ENCODE assay signal across 9 mouse cellular contexts in genomic region chr2:165922047-165922728, GRCm38 (mm10). TPM values are rescaled to one million over a fixed set of nuclear protein-coding genes. Genes with fewer than 3 reads are reported as not detected.
DNase-seq lines count a peak whose midpoint lies in the region; ATAC-seq and TF ChIP-seq lines count a peak whose summit lies in the region.
"Had no signal": no experiment of that assay in that cellular context is flagged by ENCODE, and none has a peak within 500 bp of the region (broad histone marks: within the 10 kb centered on the region; RNA-seq: fewer than 3 reads in every experiment).

No protein-coding gene starts in this region.

- H3K4me1 ChIP-seq in heart, adult 2 months (ENCODE audit: control insufficient read depth, insufficient read depth, low read length), result peaks cover 6% of the 10 kb centered on the region
- H3K4me1 ChIP-seq in lung, postnatal 0 days (ENCODE audit: insufficient read depth, low read depth, low read length), result no peaks in the 10 kb centered on the region

- DNase-seq in heart, adult 2 months, result peak in 1 of 2 experiments; percentile 58
- no peak for DNase-seq in heart, adult 18-20 months
- DNase-seq in lung, postnatal 0 days (ENCODE audit: low spot score), result peak; percentile 44
- peak; percentile 40 to 57 for DNase-seq in thymus, adult 18-20 months
- no peak for DNase-seq in right cerebral cortex, postnatal 14 days
- DNase-seq in adipocyte (ENCODE audit: low spot score), result no peak
- no peak for DNase-seq in cerebellum, adult 9-11 months

- no peaks in the 10 kb centered on the region for H3K79me2 ChIP-seq in heart, adult 2 months (replicated peaks; ENCODE audit: control insufficient read depth, insufficient read depth, low read length)

- H3K4me2 ChIP-seq in lung, postnatal 0 days (replicated peaks; ENCODE audit: low read depth, low read length), result no peak overlapping the region

- TF ChIP-seq EP300 in heart, adult 2 months (IDR thresholded peaks at IDR 0.05; ENCODE audit: insufficient read depth, low read depth, low read length), result no peak
- TF ChIP-seq EP300 in lung, postnatal 0 days (IDR thresholded peaks at IDR 0.05), result no peak

- no peaks in the 10 kb centered on the region for H3K27me3 ChIP-seq in heart, adult 2 months (ENCODE audit: control insufficient read depth, insufficient read depth, low read length)
- H3K27me3 ChIP-seq in lung, postnatal 0 days (replicated peaks; ENCODE audit: insufficient read depth, low read length), result no peaks in the 10 kb centered on the region

- intact Hi-C loops in heart, adult 2 months (cut with DNase I), result no loop called here

- no peak overlapping the region for H3K9ac ChIP-seq in heart, adult 2 months (ENCODE audit: low read depth, low read length)
- H3K9ac ChIP-seq in lung, postnatal 0 days (replicated peaks; ENCODE audit: low read depth), result no peak overlapping the region

- H3K9me3 ChIP-seq in lung, postnatal 0 days (ENCODE audit: low read length), result no peaks in the 10 kb centered on the region

- H3K27ac ChIP-seq in heart, adult 2 months, result peak overlapping the region; percentile 20
- H3K27ac ChIP-seq in lung, postnatal 0 days (ENCODE audit: low read length), result no peak overlapping the region

- ATAC-seq in inflammation-experienced regulatory T-cells, adult 6 months, result peak; percentile 72
- peak; percentile 48 for ATAC-seq in lung, postnatal 0 days

- no peaks in the 10 kb centered on the region for H3K36me3 ChIP-seq in heart, adult 2 months (ENCODE audit: control insufficient read depth, insufficient read depth, low read length)
- H3K36me3 ChIP-seq in lung, postnatal 0 days (ENCODE audit: insufficient read depth, low read length), result no peaks in the 10 kb centered on the region

- H3K4me3 ChIP-seq in heart, adult 2 months, result no peak overlapping the region
- H3K4me3 ChIP-seq in lung, postnatal 0 days (ENCODE audit: low read depth, low read length), result no peak overlapping the region
- H3K4me3 ChIP-seq: myocyte had no signal

- no peak for TF ChIP-seq POLR2A in heart, adult 2 months (IDR thresholded peaks at IDR 0.05; ENCODE audit: insufficient read depth, low read depth, low read length)

- WGBS in heart, adult 2 months, result 63% methylated on average over 13 of the region's 13 CpGs
- whole genome bisulfite sequencing in lung, postnatal 0 days, result 58% methylated on average over 13 of the region's 13 CpGs

- TF ChIP-seq CTCF in heart, adult 2 months (IDR thresholded peaks at IDR 0.05), result no peak
- no peak for TF ChIP-seq CTCF in lung, postnatal 0 days (IDR thresholded peaks at IDR 0.05)

RNA-seq across cellular contexts. Expression of gene Zmynd8, which starts 23.4 kb away (rescaled TPM):
- total RNA-seq in heart, adult 2 months (2021), result 10 to 100 TPM; 44.4 to 47.2 TPM
- polyA plus RNA-seq in heart, adult 2 months (2012; rRNA removed), result 20.4 and 31.2 TPM in 2 replicates
- 10 to 100 TPM; 41.2 to 44.8 TPM for total RNA-seq in heart, adult 18-20 months (2021)
- polyA plus RNA-seq in inflammation-experienced regulatory T-cells, adult 6 months (2017; shearing (Covaris generic)), result 10 to 100 TPM; 43.3 to 65.6 (median 61.9) TPM
- polyA plus RNA-seq in lung, postnatal 0 days (2015; fragmentation: Nextera tagmentation; extraction: Ambion mirVana), result 30.7 and 32.1 TPM in 2 replicates

Comparison
In these comparisons a context has a peak if more than half of its experiments do, and no peak if none do; other contexts are left out.
1. DNase-seq: peak in lung, postnatal 0 days (single experiment) and thymus, adult 18-20 months (2 of 2); none in heart, adult 18-20 months (0 of 2), right cerebral cortex, postnatal 14 days (single experiment), adipocyte (single experiment) and cerebellum, adult 9-11 months (single experiment).